Mouse (Mus musculus) neural tube, embryonic 14.5 days (tissue): ENCODE results near the gene Nell1. TPM values are rescaled to one million over a fixed set of nuclear protein-coding genes. Genes with fewer than 3 reads are reported as not detected.

Source experiments
- ATAC-seq: fragments of 200-750 bp; cut with Nextera tagmentation; 2 replicates; pipeline ENCODE4 v1.8.0; 2017; ENCODE audit warnings: low read depth, mild to moderate bottlenecking, moderate TSS enrichment, moderate library complexity
- H3K27ac ChIP-seq: fragments of 300-500 bp; sonication (generic); 2 replicates; pipeline ENCODE4 v1.5.1; 2014; ENCODE audit warnings: low read depth, mild to moderate bottlenecking, control low read depth, low read length, moderate library complexity, mixed read lengths
- H3K27me3 ChIP-seq: fragments of 300-500 bp; sonication (generic); 2 replicates; pipeline ENCODE4 v1.6.1; 2014; ENCODE audit warnings: low read length; ENCODE audit not compliant: control insufficient read depth, insufficient read depth
- H3K36me3 ChIP-seq: fragments of 300-500 bp; sonication (generic); 2 replicates; pipeline ENCODE4 v1.6.1; 2014; ENCODE audit warnings: low read length, mixed read lengths; ENCODE audit not compliant: control insufficient read depth, insufficient read depth
- H3K4me1 ChIP-seq: fragments of 300-500 bp; sonication (generic); 2 replicates; pipeline ENCODE4 v1.6.1; 2014; ENCODE audit warnings: low read length; ENCODE audit not compliant: control insufficient read depth, insufficient read depth
- H3K4me2 ChIP-seq: fragments of 300-500 bp; sonication (generic); 2 replicates; pipeline ENCODE4 v1.6.1; 2014; ENCODE audit warnings: mild to moderate bottlenecking, low read depth, low read length, control low read depth
- H3K4me3 ChIP-seq: fragments of 300-500 bp; sonication (generic); 2 replicates; pipeline ENCODE4 v1.5.1; 2014; ENCODE audit warnings: low read depth, low read length, control low read depth, mixed read lengths
- H3K9ac ChIP-seq: fragments of 300-500 bp; sonication (generic); replicated peaks from 2 replicates; pipeline ENCODE4 v1.6.1; 2014; ENCODE audit warnings: low read depth, mild to moderate bottlenecking, control low read depth, low read length, mixed read lengths
- H3K9me3 ChIP-seq: fragments of 300-500 bp; sonication (generic); 2 replicates; pipeline ENCODE4 v1.6.1; 2016; ENCODE audit warnings: low read length; ENCODE audit not compliant: control insufficient read depth
- WGBS: fragments of 180-500 bp; shearing (Covaris S2); extraction: QIAGEN DNeasy Blood & Tissue Kit; methylation state at CpG from one replicate; pipeline ENCODE4 v1.1.7; 2014; 5-methylcytosine and 5-hydroxymethylcytosine counted together
- polyA plus RNA-seq: library from polyadenylated mRNA; unstranded; fragments of >200 nt; fragmentation: Nextera tagmentation; extraction: Ambion mirVana; gene quantifications from 2 replicates; pipeline ENCODE4 v1.2.1, GENCODE M21; 2014

Nell1 gene
- polyA plus RNA-seq, 1 experiment from 2014 or later = 51.3 TPM

DNA sequence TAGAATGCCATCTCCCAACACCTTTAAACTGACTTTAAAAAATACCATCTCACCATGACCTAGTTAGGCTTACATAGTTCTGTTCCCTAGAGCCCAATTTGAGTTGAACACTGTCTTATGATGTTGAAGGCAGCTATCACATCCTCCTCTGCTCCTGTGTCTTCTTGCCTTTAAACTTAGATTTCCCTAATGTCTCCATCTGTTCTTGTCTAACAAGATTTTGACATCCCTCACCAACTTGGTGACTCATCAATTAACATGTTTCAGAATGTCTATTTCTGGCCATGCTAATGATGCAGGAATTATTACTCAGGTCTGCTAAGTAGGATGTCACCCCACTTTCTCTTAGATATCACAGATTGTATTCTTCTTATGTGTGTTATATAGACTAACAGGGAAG is 532.4 kb downstream of the Nell1 start:
- Histone ChIP-seq H3K36me3 (no peaks in the 10 kb centered on the region), H3K4me3 (no peak overlapping the region), H3K4me1 (no peaks in the 10 kb centered on the region), H3K27me3 (no peaks in the 10 kb centered on the region), H3K27ac (no peak overlapping the region), H3K9me3 (no peaks in the 10 kb centered on the region), H3K4me2 (no peak overlapping the region), H3K9ac (no peak overlapping the region)
- ATAC-seq = no peak

DNA sequence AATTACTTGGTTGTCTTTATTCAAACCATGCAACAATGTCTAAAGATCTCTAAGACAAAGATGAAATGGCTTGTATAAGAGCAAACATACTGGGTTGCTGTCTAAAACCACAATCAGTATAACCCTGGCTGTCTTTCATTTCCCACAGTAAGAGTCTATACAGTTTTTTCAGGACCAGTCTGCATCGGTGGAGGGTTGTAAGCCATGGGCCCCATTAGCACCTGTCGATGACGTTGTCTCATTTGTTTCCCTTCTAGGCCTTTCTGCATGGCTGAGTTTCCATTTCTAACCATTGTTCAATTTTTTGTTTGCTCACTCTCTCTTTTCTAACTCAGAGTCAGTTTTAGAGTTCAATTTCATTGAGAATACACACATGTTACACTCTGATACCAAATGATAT is 540.2 kb downstream of the Nell1 start:
- 54% methylated on average over 3 of the region's 3 CpGs for WGBS
- Histone ChIP-seq H3K4me2 (no peak overlapping the region), H3K9ac (no peak overlapping the region), H3K4me1 (no peaks in the 10 kb centered on the region), H3K36me3 (no peaks in the 10 kb centered on the region), H3K4me3 (no peak overlapping the region), H3K27me3 (no peaks in the 10 kb centered on the region), H3K27ac (no peak overlapping the region), H3K9me3 (no peaks in the 10 kb centered on the region)
- no peak for ATAC-seq

DNA sequence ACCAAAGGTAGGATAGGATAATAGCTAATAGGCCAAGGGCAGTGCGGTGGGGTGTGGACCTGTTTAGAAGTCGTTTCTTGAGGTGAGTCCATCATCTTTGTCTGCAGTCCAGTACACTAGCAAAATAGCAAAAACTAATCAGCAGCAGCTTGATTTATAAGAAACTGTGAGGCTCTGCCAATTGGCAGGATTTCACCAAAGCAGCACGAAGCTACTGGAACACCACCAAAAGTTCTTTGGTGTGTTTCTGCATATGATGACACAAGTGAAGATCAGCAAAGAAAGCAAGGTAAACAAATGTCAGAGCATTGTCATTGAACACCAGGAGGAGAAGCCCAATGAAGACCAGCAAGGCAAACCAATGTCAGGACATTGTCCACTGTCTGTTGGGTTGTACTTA is 542.0 kb downstream of the Nell1 start:
- Histone ChIP-seq H3K27ac (no peak overlapping the region), H3K9me3 (no peaks in the 10 kb centered on the region), H3K27me3 (no peaks in the 10 kb centered on the region), H3K4me3 (no peak overlapping the region), H3K4me2 (no peak overlapping the region), H3K36me3 (no peaks in the 10 kb centered on the region), H3K4me1 (no peaks in the 10 kb centered on the region), H3K9ac (no peak overlapping the region)
- 95% methylated on average over 3 of the region's 3 CpGs for WGBS
- no peak for ATAC-seq

DNA sequence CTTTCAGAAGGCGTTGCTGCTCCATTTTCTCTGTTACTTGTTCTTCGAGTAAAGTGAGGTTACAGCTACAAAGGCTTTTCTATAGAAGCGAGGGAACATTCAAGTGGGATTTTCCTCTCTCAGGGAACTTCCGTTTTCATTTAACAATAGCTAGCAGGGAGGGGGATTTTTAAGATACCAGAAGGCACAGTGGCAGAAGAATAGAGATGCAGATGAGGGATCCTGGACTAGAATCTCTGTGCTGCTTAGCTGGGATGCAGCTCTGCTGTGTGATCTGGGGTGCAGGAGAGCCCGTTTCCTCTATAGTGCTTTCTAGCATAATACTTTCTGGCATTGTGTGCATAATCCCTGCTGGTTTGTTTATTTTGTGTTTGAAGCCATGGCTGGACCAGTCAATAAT is 568.7 kb downstream of the Nell1 start:
- H3K36me3 ChIP-seq = no peaks in the 10 kb centered on the region
- no peak overlapping the region for H3K4me2 ChIP-seq
- H3K9ac ChIP-seq = no peak overlapping the region
- 57% methylated on average over 5 of the region's 5 CpGs for WGBS
- ATAC-seq = no peak
- H3K4me1 ChIP-seq = peaks cover 3% of the 10 kb centered on the region; the same call in 1 of the 2 replicates
- no peaks in the 10 kb centered on the region for H3K9me3 ChIP-seq
- no peaks in the 10 kb centered on the region for H3K27me3 ChIP-seq
- no peak overlapping the region for H3K27ac ChIP-seq
- no peak overlapping the region for H3K4me3 ChIP-seq

DNA sequence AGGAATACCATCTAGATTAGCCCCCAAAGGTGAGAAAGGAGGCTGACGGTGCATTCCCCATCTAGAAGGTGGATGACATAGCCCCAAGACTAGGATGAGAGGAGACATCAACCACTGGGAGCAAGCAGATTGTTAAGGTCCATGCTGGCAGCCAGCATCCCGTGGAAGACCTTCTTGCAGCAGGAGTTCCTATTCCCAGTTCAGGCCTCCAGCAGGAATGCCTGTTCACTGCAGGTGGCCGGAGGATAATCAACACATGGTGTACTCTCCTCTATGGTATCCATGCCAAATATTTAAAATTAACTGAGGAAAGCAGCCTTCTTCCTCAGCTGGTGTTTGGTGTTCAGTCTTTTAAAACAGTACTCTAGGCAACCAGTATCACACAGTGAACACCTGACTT is 574.9 kb downstream of the Nell1 start:
- H3K27ac ChIP-seq = no peak overlapping the region
- no peak overlapping the region for H3K4me2 ChIP-seq
- no peaks in the 10 kb centered on the region for H3K36me3 ChIP-seq
- H3K27me3 ChIP-seq = no peaks in the 10 kb centered on the region
- no peak overlapping the region for H3K9ac ChIP-seq
- peaks cover 3% of the 10 kb centered on the region; the same call in 1 of the 2 replicates for H3K4me1 ChIP-seq
- H3K4me3 ChIP-seq = no peak overlapping the region
- ATAC-seq = no peak
- no peaks in the 10 kb centered on the region for H3K9me3 ChIP-seq
- 75% methylated on average over 3 of the region's 3 CpGs for WGBS

DNA sequence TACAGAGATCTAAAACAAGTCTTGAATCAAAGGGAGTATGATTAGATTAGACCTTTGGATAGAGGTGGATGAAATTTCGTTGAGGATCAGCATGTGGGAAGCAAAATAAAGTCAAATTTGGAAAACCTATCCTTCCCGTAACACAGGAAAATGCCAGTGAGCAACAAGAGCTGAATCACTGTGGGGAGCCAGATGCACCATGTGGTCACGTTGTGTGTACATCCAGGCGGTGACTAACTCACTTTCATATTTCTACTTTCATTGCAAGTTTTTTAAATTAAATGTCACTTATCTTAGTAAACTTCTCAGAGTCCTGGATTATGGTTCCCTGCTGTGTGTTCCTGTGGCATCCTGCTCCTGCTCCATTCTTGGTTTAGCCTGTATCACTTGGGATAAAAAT is 576.8 kb downstream of the Nell1 start:
- Histone ChIP-seq H3K4me1 (no peaks in the 10 kb centered on the region), H3K4me3 (no peak overlapping the region), H3K9ac (no peak overlapping the region), H3K4me2 (no peak overlapping the region), H3K36me3 (no peaks in the 10 kb centered on the region), H3K27me3 (no peaks in the 10 kb centered on the region), H3K27ac (no peak overlapping the region), H3K9me3 (no peaks in the 10 kb centered on the region)
- 71% methylated on average over 4 of the region's 4 CpGs for whole genome bisulfite sequencing
- ATAC-seq = no peak

DNA sequence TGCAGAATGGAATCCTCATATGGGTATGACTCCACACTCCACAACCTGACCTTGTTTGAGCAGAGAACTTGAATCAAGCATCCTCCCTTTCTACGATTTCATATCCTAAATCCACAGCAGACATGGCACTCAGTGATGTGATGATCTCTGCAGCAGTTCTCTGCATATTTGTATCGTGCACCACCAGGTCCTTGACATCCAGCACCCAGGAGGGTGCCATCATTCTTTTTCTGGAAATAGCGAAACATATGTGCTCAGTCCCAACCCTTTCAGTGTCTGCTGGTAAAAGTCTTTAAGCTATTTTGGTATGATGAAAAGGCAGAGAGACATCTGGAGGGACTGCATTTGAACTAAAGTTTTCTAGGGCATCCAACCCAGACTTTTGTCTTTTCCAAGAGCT is 588.0 kb downstream of the Nell1 start:
- Histone ChIP-seq H3K27ac (no peak overlapping the region), H3K4me1 (no peaks in the 10 kb centered on the region), H3K4me2 (no peak overlapping the region), H3K9ac (no peak overlapping the region), H3K36me3 (no peaks in the 10 kb centered on the region), H3K4me3 (no peak overlapping the region), H3K27me3 (no peaks in the 10 kb centered on the region), H3K9me3 (no peaks in the 10 kb centered on the region)
- ATAC-seq = no peak
- WGBS = 91% methylated on average over 3 of the region's 3 CpGs

DNA sequence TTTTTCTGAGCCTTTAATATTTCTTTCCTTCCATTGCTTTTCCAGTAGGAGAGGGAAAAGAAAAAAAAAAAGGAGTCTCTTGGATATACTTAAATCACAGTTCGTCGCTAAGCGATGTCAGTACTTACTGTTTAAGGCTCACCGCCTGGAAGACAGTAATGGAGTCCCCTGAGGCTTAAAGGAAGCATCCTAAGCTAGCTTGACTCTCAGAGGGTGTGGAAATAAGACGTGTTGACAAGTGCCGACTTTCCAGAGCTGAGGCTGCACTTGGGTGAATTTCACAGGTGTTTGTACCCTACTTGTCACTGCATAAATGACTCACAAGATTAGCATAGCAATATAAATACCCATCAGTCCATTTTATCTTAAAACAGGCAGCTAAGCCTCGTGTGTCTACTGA is 599.2 kb downstream of the Nell1 start:
- H3K9ac ChIP-seq = no peak overlapping the region
- H3K36me3 ChIP-seq = no peaks in the 10 kb centered on the region
- no peaks in the 10 kb centered on the region for H3K27me3 ChIP-seq
- no peak overlapping the region for H3K27ac ChIP-seq
- no peak overlapping the region for H3K4me2 ChIP-seq
- no peak overlapping the region for H3K4me3 ChIP-seq
- no peak for ATAC-seq
- no peaks in the 10 kb centered on the region for H3K9me3 ChIP-seq
- WGBS = 56% methylated on average over 7 of the region's 7 CpGs
- H3K4me1 ChIP-seq = no peaks in the 10 kb centered on the region

DNA sequence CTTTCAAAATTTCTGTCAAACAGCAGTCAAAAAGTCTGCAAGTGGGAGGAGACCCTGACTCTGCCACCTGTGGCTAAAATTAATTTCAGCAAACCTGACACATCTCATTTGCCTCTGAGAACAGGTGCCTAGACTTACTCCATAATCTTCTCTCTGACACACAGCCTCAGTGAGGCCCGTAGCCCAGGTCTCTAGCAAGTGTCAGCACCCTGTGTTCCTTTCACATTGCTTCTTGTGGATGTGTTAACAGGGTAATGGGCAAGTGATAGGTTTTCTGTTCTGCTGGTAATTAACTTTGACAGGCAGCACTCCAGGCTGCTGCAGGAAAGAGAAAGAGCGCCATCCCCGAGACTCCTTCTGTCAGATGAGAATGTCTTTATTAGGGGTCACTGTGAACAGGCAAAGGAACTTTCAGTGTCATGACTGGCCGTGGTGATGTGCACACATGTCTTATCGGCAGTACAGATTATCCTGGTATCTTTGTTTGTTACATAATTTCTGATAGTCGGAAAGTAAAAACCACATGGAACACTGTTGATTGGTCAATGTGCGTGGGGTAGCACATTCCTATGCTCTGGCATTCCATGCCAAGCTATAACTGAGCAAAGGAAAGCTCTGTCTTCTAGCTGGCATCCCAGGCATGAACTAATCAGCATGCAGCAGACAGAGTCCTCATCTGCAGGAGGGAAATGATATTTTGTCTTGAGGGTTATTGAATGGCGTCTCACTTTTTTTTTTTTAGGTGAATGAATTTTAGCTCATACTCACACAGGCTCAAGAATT is 614.2 kb downstream of the Nell1 start:
- Histone ChIP-seq H3K36me3 (no peaks in the 10 kb centered on the region), H3K4me2 (no peak overlapping the region), H3K27me3 (no peaks in the 10 kb centered on the region), H3K27ac (no peak overlapping the region), H3K9me3 (no peaks in the 10 kb centered on the region), H3K9ac (no peak overlapping the region), H3K4me3 (no peak overlapping the region), H3K4me1 (no peaks in the 10 kb centered on the region)
- no peak for ATAC-seq
- WGBS = 71% methylated on average over 8 of the region's 8 CpGs
